Mouse (Mus musculus): ENCODE measurements around the gene Parvg.

GRCm38 (mm10) chr15:84280309-84280708 lies 43.5 kb upstream of the Parvg start:
- no peak for TF ChIP-seq CTCF (conservative IDR thresholded peaks at IDR 0.05; ENCODE audit: low read length)
- no peak for TF ChIP-seq POU5F1 (IDR thresholded peaks at IDR 0.05; ENCODE audit: borderline replicate concordance, low read length)
- TF ChIP-seq NANOG (IDR thresholded peaks at IDR 0.05; ENCODE audit: borderline replicate concordance, low read length): no peak
